Mouse (Mus musculus) urinary bladder, adult 18-20 months (tissue): ENCODE measurements around the gene Gm8909.
A peak's percentile ranks its signal among the peaks of the same experiment; 100 is the strongest.
"Not testable (repeated sequence)": the region's sequence is repeated elsewhere in the genome, so short reads cannot be mapped to it uniquely, and the experiment has no call there.

Experiments used
- DNase-seq, 2 experiments: peaks; one replicate each; pipeline ENCODE4 v3.0.0; 2022; ENCODE audit warnings: low spot score in 2 of 2, mixed read lengths in 2 of 2

The Gm8909 gene

DNA sequence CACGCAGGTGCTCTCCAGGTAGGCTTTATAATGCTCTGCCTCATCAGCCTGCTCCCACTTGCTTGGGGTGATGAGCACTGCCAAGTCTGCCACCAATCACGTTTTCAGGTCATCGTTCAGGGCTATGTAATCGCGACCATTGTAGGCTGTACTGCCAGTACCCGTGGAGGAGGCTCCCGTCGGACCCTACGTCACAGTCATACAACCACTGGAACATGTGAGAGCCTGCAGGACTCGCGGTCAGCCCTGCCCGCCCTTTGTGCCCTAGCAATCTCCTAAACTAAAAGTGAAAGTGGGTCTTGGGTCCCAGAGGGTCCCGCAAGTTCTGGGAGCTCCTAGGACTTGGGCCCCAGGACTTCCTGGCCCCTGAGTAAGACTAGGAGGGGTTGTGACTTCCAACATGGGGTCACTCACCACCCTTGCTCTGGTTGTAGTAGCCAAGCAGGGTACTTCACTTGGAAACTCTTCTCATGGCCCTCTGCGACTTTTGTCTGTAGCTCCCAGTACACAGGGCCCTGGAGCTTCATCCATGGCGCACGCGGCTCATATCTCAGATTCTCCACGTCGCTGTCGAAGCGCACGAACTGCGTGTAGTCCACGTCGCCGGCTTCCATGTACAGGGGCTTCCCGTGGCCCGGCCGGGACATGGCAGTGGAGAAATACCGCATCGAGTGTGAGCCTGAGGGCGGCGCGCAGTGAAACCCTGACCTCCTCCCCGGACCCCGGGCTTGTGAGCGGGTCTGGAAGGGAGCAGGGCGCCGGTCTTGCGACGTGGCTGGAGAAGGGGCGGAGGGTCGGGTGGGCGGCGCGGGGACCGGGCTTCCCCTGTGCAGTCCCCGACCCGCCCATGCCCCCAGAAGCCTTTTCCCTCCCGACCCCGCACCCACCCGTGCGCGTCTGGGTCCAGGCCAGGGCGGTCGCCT lies 6.9 kb downstream of the Gm8909 start:
- no peak for DNase-seq

DNA sequence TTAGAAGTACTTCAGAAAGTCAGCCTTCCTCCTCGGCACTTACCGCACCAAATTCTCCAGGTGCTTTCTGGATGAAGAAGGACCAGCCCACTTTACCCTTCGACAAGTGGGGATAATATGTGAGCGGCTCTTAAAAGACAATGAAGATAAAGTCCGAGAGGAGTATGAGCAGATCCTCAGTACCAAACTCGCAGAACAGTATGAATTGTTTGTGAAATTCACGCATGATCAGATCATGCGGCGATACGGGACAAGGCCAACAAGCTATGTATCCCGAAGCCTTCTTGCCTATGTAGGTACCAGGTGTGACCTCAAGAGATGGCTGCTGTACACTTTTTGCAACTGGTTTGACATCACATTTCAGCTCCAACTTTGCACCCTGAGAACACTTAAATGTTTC lies 10.1 kb downstream of the Gm8909 start:
- not testable (repeated sequence) for DNase-seq

DNA sequence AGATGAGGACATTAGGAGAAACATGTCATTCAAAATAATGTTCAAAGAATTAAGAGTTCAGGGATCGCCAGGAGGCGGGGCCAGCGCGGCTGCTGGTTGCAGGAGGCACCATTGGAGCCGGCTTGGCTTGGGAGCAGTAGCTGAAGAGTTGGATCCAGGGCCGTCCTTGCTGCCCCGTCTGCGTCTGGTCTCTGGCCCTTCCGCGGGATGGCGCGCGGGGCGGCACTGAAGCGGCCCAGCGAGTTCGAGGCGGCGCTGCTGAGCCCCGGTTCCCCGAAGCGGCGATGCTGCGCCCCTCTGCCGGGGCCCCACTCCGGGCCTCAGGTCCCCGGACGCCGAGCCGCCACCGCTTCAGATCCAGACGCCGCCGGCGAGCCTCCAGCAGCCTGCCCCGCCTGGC lies 10.6 kb downstream of the Gm8909 start:
- DNase-seq = not testable (repeated sequence)

DNA sequence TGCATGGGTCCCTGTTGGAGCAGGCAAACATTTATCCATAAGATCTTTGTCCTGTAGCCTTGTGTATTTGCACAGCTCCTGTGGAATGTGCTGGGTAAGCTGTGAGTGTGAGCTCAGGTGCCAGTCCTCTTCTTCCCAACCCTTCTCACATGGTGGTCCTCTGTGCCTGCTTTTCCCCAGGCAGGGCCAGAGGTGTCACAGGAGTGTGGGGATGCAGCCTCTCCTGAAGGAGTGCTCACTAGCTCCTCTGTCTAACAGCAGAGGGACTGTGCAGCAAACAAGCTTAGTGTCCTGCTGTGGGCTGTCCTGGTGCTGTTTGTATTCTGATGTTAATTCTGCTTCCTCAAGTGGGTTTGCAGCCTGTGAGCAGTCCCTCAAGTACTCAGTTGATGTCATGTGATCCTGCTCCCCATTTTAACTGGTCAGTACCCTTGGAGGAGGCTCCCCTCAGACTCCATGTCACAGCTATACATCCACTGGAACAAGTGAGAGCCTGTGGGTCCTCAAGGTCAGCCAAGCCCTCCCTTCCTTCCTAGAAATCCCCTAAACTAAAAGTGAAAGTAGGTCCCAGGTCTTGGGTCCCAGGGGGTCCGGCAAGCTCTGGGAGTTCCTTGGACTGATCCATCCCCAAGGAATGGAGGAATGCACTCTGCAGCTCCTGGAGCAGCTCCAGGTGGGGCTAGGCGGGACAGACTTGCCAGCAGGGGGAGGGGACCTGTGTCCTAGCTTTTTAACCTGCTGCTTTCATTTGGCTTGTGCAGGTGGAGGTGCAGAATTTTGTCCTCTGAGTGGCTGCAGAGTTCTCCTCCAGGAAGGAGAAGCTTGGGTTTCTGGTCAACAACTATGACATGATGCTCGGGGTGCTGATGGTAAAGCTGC lies 13.8 kb downstream of the Gm8909 start:
- DNase-seq = no peak

GRCm38 (mm10) chr17:36151200-36151599 lies 17.1 kb downstream of the Gm8909 start:
- DNase-seq = not testable (repeated sequence)

DNA sequence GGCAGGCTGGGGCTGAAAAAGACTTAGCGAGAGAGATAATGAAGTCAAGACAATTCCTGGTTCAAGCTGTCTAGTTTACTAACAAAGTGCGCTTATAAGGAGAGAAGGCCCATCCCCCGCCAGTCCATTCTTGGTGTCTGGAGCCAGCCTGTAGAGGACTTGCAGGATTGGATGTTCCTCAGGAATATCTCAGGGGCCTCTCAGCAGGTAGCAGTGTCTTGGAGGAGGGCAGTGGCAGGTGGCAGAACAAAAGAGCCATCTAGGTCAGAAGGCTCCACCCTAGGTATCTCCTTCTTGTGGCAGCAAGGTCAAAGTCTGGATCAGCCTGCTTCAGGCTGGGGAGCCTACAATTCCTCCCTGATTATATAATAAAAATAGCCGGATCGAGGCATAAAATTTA lies 19.9 kb downstream of the Gm8909 start:
- DNase-seq = not testable (repeated sequence)

GRCm38 (mm10) chr17:36146937-36147336 lies 21.4 kb downstream of the Gm8909 start:
- DNase-seq = not testable (repeated sequence)

DNA sequence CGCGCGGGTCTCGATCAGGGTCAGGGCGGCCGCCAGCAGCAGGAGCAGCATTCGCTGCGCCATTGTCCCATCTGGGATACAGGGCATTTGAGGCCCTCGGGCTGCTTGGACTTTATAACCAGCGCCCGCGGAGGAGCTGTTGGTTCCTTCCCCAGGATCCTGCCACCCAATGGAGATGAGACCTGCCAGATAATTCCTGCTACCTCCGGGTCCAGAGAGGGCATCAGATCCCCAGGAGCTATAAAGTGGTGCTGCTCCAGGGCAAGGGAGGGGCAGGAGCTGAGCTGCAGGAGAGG lies 22.5 kb downstream of the Gm8909 start:
- not testable (repeated sequence) for DNase-seq

DNA sequence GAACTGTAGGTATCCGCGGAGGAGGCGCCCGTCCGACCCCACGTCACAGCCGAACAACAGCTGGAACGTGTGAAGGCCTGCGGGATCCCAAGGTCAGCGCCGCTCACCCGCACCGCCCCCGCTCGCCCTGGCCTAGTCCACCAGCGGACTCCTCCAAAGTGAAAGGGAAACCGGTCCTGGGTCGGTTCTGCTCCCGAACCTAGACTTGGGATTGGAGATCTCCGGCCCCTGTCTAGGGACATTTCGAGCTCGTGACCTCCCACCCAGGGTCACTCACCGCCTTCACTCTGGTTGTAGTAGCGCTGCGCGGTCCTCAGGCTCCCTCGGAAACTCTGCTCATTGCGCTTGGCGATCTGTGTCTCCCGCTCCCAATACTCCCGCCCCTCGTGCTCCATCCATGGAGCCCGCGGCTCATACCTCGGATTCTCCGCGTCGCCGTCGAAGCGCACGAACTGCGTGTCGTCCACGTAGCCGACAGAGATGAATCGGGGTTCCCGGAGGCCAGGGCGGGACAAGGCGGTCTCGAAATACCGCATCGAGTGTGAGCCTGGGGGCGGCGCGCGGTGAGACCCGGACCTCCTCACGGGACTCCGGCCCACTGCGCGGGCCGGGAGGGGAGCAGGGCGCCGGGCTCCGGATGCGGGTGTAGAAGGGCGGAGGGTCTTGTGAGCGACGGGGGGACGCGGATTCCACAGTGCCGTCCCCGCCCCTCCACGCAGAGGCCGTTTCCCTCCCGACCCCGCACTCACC lies 23.1 kb downstream of the Gm8909 start:
- DNase-seq = no peak

DNA sequence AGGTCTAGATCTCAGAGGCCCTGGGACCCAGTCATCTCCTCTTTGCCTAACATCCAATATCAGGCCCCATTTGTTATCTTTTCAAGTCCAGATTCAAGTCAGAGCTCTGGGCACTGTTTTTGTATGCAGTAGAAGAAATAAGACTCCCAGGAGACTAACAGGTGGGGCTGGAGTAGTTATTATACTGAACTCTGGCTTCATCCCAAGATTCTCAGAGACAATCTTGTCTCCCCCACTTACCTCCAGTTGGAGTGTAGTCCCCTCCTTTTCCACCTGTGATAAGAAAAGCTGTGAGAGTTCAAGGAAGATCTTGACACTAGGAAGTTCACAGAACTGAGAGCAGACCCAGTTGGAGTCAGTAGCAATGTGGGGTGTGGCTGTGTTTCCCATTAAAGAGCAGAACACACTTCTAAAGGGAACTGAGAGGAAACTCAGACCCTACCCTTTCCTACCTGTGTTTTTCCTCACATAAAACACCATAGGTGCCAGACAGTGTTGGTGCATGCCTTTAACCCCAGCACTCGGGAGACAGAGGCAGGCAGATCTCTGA lies 32.0 kb downstream of the Gm8909 start:
- DNase-seq = not testable (repeated sequence)

DNA sequence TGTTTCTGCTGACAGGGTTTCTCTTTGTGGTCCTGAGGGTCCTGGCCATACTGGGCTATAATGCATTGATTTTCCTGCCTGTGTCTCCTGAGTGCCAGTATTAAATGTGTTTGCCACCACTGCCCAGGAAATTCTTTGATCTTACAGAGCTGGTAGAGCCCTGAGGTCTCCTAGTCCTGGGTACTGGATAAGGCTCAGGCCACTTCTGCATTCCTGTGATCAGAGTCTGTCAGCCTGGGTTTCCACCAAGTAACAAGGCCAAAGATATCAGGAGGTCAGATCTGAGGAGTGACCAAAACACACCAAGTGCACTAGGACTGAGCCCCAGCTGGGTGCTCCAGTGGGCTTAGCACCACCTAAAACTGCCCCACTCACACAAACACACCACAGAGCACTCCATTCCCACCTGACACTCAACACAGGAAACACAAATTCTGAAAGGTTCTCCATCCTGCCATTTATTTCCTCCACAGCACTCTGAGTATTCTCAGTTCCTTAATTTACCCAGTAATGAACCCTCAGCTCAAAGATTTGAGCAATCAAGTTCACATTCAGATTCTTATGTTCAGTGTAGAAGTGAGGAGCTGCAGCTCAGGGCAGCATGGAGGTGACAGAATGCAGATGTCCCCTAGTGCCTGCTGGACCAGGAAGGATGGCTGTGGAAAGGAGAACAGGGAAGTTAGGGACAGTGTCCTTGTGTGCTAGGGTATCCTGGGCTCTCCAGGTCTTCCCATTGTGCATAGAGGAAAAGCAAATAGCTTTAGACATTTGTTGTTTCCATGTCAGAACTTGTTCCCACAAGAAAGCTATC lies 32.7 kb downstream of the Gm8909 start:
- not testable (repeated sequence) for DNase-seq

GRCm38 (mm10) chr17:36131516-36132265 lies 36.6 kb downstream of the Gm8909 start:
- no peak for DNase-seq

- not testable (repeated sequence) for DNase-seq
These were observed 39.1 kb downstream of the Gm8909 start, which contains the start of gene Gm7030 for GRCm38 (mm10) chr17:36128968-36129817. TSS of gene Gm7030 (minus strand) at chr17:36129425.

- not testable (repeated sequence) for DNase-seq
These were observed 39.8 kb downstream of the Gm8909 start for GRCm38 (mm10) chr17:36128525-36128924.

GRCm38 (mm10) chr17:36124111-36124510 lies 44.2 kb downstream of the Gm8909 start:
- DNase-seq = not testable (repeated sequence)

- DNase-seq = peak in 1 of 2 experiments; percentile 40
These were observed 46.9 kb downstream of the Gm8909 start, which contains the start of gene Gm19684 for GRCm38 (mm10) chr17:36121352-36122020. TSS of gene Gm19684 (plus strand) at chr17:36121678.

DNA sequence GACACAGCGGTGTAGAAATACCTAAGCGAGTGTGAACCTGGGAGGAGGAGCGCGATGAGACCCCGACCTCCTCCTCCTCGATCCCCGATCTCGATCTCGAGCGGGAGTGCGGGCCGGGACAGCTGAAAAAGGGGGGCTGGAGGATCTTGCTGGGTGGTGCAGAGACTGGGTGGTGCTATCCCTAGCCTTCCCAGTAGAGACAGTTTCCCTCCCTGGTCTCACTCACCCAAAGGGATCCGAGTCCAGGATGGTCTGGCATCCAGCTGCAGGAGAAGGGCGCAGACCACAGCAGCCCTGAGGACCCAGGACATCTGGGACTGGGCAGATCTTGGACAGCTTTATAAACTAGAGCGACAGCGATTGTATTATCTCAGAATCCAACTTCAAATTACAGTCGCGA lies 47.5 kb downstream of the Gm8909 start:
- not testable (repeated sequence) for DNase-seq

GRCm38 (mm10) chr17:36116545-36116944 lies 51.8 kb downstream of the Gm8909 start:
- DNase-seq = not testable (repeated sequence)
